Mouse (Mus musculus): ENCODE measurements at regions not wholly inside any gene's neighbourhood (a gene's known extent, or its start where the extent isn't known, plus 50 kb on each side); places are given as distances from the start of the nearest gene placed in this dataset.

DNA sequence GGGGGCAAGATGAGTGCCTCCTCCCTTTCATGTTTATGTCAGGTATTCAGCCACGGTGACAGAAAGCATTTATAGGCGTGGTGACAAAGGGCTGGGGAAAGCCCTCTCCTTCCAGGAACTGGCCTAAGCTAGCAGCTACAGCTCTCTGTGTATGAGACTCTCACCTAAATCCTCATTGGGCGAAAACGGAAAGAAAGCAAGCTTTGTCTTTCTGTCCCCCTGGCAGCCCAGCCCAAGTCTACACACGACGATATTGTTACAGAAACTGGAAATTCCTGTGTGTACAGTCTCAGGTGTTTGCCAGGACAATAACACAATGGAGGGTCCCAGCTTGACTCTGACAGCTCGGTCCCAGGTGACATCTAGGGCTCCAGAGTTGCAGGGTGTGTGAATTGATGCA is 60.0 kb downstream of the Dact2 start:
- Histone ChIP-seq H3K4me1 (ENCODE audit: insufficient read depth) (no peaks in the 10 kb centered on the region), H3K4me2 (ENCODE audit: low read depth) (no peak overlapping the region), H3K27ac (ENCODE audit: low read depth, low read length) (no peak overlapping the region), H3K4me3 (ENCODE audit: low read depth, low read length) (no peak overlapping the region), H3K9ac (no peak overlapping the region), H3K27me3 (ENCODE audit: insufficient read depth, low read length) (no peaks in the 10 kb centered on the region), H3K36me3 (ENCODE audit: insufficient read depth) (no peaks in the 10 kb centered on the region), H3K9me3 (ENCODE audit: low read length) (no peaks in the 10 kb centered on the region)
- DNase-seq (no peak), ATAC-seq (no peak)
- WGBS: 55% methylated on average over 7 of the region's 7 CpGs
- TF ChIP-seq CTCF (IDR thresholded peaks at IDR 0.05; ENCODE audit: low read depth): no peak

DNA sequence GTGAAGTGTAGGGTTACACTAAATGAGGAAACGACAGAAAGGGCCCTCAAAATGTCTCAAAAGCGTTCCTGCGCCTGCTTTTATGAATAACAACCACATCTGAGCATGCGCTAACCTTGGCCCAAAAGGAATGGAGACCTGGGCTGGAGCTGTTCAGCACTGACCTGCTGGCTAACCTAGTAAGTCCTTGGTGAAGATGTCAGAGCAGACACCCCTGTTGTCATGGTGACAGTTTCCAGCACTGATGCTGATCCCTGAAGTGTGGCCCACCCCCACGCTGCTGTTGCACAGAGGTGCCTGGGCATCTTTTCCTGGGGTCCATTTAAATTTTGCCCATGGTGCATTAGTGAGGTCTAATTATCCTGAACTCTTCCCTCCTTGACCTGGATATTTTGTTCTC is 62.4 kb downstream of the Dact2 start:
- no peak overlapping the region for H3K4me3 ChIP-seq (ENCODE audit: low read depth, low read length)
- no peaks in the 10 kb centered on the region for H3K4me1 ChIP-seq (ENCODE audit: insufficient read depth)
- DNase-seq (no peak), ATAC-seq (peak; percentile 34; the same call in 1 of the 2 replicates)
- H3K4me2 ChIP-seq (ENCODE audit: low read depth): no peak overlapping the region
- no peak for TF ChIP-seq CTCF (IDR thresholded peaks at IDR 0.05; ENCODE audit: low read depth)
- H3K27ac ChIP-seq (ENCODE audit: low read depth, low read length): no peak overlapping the region
- no peaks in the 10 kb centered on the region for H3K9me3 ChIP-seq (ENCODE audit: low read length)
- 67% methylated on average over 5 of the region's 5 CpGs for WGBS
- H3K27me3 ChIP-seq (ENCODE audit: insufficient read depth, low read length): no peaks in the 10 kb centered on the region
- no peaks in the 10 kb centered on the region for H3K36me3 ChIP-seq (ENCODE audit: insufficient read depth)
- no peak overlapping the region for H3K9ac ChIP-seq

DNA sequence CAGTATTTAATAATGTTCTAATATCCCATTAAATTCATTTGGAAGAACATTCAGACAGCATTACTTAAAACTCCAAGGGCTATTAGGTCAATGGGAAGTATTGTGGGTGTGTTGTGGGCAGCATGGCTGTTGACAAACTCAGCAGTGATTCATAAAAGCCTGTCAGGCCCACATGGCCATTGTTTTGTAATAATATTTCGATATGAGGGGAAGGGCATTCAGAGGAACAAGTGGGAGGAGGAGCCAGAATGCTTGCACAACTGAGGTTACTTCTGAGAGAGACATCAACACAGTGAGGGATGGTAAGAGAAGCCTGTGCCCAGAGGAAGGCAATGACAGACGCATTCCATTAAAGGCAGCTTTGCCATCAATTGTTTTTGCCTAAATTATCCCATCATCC is 63.8 kb downstream of the Dact2 start:
- 69% methylated on average over 2 of the region's 2 CpGs for WGBS
- H3K9me3 ChIP-seq (ENCODE audit: low read length): no peaks in the 10 kb centered on the region
- H3K4me1 ChIP-seq (ENCODE audit: insufficient read depth): no peaks in the 10 kb centered on the region
- no peak overlapping the region for H3K4me3 ChIP-seq (ENCODE audit: low read depth, low read length)
- TF ChIP-seq CTCF (IDR thresholded peaks at IDR 0.05; ENCODE audit: low read depth): no peak
- no peak overlapping the region for H3K4me2 ChIP-seq (ENCODE audit: low read depth)
- H3K9ac ChIP-seq: no peak overlapping the region
- DNase-seq (no peak), ATAC-seq (no peak)
- H3K36me3 ChIP-seq (ENCODE audit: insufficient read depth): no peaks in the 10 kb centered on the region
- H3K27me3 ChIP-seq (ENCODE audit: insufficient read depth, low read length): no peaks in the 10 kb centered on the region
- H3K27ac ChIP-seq (ENCODE audit: low read depth, low read length): no peak overlapping the region

DNA sequence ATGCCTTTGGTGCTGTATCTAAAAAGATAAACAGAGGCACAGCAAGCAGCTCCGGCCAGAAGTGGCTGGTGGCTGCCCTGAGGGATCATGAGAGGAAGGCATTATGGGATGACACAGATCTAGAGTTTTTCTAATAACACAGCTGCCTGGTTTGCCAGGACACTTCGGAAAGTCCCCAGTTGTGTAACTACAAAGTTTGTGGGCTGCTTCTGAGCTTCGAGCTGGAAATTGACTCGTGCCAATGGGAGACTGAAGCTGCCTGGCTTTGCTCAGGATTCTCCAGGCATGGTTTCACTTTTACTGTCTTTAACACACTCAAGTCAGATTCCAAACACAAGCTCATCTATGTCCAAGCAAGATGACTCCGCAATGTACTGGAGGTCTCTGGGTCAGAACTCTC is 65.2 kb downstream of the Dact2 start:
- Histone ChIP-seq H3K9ac (no peak overlapping the region), H3K9me3 (ENCODE audit: low read length) (no peaks in the 10 kb centered on the region), H3K27ac (ENCODE audit: low read depth, low read length) (no peak overlapping the region), H3K4me2 (ENCODE audit: low read depth) (no peak overlapping the region), H3K4me3 (ENCODE audit: low read depth, low read length) (no peak overlapping the region), H3K36me3 (ENCODE audit: insufficient read depth) (no peaks in the 10 kb centered on the region), H3K27me3 (ENCODE audit: insufficient read depth, low read length) (no peaks in the 10 kb centered on the region), H3K4me1 (ENCODE audit: insufficient read depth) (no peaks in the 10 kb centered on the region)
- DNase-seq (no peak), ATAC-seq (no peak)
- WGBS: 83% methylated on average over 5 of the region's 5 CpGs
- TF ChIP-seq CTCF (IDR thresholded peaks at IDR 0.05; ENCODE audit: low read depth): no peak

DNA sequence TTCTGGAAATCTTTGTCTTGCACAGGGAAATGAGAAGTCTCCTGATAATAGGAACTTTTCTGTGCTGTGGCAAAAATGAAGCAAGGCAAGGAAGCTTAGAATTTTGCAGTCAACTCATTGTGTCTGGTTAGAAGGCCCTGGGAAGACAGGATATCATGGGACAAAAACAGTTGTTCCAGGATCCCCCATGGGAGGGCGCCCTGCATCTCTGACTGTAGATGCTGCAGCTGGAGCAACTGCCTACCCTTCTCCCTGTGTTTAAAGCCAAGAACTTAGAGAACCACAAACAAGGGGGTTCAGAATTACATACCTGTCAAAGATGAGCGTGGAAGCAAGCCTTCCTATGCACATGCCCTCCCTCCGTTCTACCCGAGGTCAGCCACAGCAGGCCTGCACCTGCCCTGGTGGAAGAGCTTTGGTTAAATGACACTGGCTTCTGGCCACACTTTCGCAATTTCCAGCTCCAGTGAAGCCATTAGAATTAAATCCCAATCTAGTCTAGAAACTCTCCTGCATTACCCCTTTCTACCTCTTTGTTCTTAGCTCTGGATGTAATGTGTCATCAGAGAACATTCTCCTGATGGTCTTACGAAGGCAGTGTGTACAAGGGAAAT is 67.3 kb downstream of the Dact2 start:
- no peak overlapping the region for H3K27ac ChIP-seq (ENCODE audit: low read depth, low read length)
- no peak for ATAC-seq
- peak; percentile 30; the same call in 1 of the 2 replicates for TF ChIP-seq CTCF (IDR thresholded peaks at IDR 0.05; ENCODE audit: low read depth)
- no peaks in the 10 kb centered on the region for H3K27me3 ChIP-seq (ENCODE audit: insufficient read depth, low read length)
- H3K4me2 ChIP-seq (ENCODE audit: low read depth): no peak overlapping the region
- no peak overlapping the region for H3K9ac ChIP-seq
- H3K36me3 ChIP-seq (ENCODE audit: insufficient read depth): no peaks in the 10 kb centered on the region
- H3K4me1 ChIP-seq (ENCODE audit: insufficient read depth): no peaks in the 10 kb centered on the region
- H3K4me3 ChIP-seq (ENCODE audit: low read depth, low read length): no peak overlapping the region
- 59% methylated on average over 6 of the region's 6 CpGs for WGBS
- no peaks in the 10 kb centered on the region for H3K9me3 ChIP-seq (ENCODE audit: low read length)
- no peak for DNase-seq

DNA sequence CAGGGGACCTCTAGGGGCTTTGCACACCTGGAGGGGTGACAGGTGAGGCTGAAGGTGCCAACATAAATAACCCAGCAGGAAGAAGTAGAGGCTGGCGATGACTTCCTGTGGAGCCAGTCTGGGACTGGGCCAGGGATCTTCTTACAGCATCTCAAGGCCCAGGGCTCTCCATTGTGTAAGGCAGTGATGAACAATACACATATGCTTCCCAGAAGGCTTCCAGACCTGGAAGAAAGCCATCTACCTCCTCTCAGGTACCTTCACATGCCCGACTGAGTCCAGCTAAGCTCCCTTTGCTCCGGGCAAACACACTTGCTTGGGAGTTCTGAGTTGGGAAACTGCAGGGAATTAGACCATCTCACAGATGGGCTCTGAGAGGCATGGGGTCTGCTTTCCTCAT is 69.5 kb downstream of the Dact2 start:
- Histone ChIP-seq H3K9me3 (ENCODE audit: low read length) (no peaks in the 10 kb centered on the region), H3K27me3 (ENCODE audit: insufficient read depth, low read length) (no peaks in the 10 kb centered on the region), H3K27ac (ENCODE audit: low read depth, low read length) (no peak overlapping the region), H3K36me3 (ENCODE audit: insufficient read depth) (no peaks in the 10 kb centered on the region), H3K9ac (no peak overlapping the region), H3K4me2 (ENCODE audit: low read depth) (no peak overlapping the region), H3K4me1 (ENCODE audit: insufficient read depth) (no peaks in the 10 kb centered on the region), H3K4me3 (ENCODE audit: low read depth, low read length) (no peak overlapping the region)
- no peak for TF ChIP-seq CTCF (IDR thresholded peaks at IDR 0.05; ENCODE audit: low read depth)
- DNase-seq (no peak), ATAC-seq (no peak)
- WGBS: 74% methylated on average over 3 of the region's 3 CpGs

DNA sequence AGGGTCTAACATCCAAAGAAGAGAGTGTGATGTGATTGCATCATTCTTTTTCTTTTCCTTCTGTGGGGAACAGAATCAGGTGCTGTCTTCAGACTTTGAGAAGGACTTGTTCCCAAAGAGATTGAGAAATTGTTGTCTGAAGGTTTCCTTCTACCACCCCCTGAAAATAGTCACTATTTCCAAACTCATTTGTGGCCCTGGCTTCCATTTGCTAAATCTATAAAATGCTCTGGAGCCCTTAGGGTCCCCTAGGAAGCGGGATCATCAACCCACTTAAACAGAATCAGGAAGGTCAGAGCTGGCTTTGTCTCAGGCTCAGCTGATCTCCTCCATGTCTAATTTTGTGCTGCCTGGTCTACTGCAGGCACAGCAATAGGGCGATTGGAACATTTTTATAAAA is 70.1 kb downstream of the Dact2 start:
- H3K36me3 ChIP-seq (ENCODE audit: insufficient read depth): no peaks in the 10 kb centered on the region
- no peak overlapping the region for H3K4me2 ChIP-seq (ENCODE audit: low read depth)
- H3K9me3 ChIP-seq (ENCODE audit: low read length): no peaks in the 10 kb centered on the region
- no peak overlapping the region for H3K9ac ChIP-seq
- WGBS: 84% methylated on average over 2 of the region's 2 CpGs
- TF ChIP-seq CTCF (IDR thresholded peaks at IDR 0.05; ENCODE audit: low read depth): no peak
- H3K27ac ChIP-seq (ENCODE audit: low read depth, low read length): no peak overlapping the region
- no peaks in the 10 kb centered on the region for H3K27me3 ChIP-seq (ENCODE audit: insufficient read depth, low read length)
- H3K4me3 ChIP-seq (ENCODE audit: low read depth, low read length): no peak overlapping the region
- DNase-seq (no peak), ATAC-seq (no peak)
- H3K4me1 ChIP-seq (ENCODE audit: insufficient read depth): no peaks in the 10 kb centered on the region

Measured in forebrain, postnatal 0 days (tissue).